Comparison of ENCODE assay signal across 18 mouse cellular contexts in genomic region chr9:9707766-9708165, GRCm38 (mm10).
DNase-seq lines count a peak whose midpoint lies in the region; ATAC-seq and TF ChIP-seq lines count a peak whose summit lies in the region.
"Had no signal": no experiment of that assay in that cellular context is flagged by ENCODE, and none has a peak within 500 bp of the region (broad histone marks: within the 10 kb centered on the region; RNA-seq: fewer than 3 reads in every experiment).

No protein-coding gene starts in this region.

- intact Hi-C loops in left cerebral cortex, postnatal 4 days (cut with DNase I): no loop called here

- H3K4me3 ChIP-seq in cerebellum, adult 2 months (replicated peaks; ENCODE audit: insufficient read depth, low read depth, low read length): no peak overlapping the region
- H3K4me3 ChIP-seq in hindbrain, embryonic 16.5 days (ENCODE audit: low read length): no peak overlapping the region
- H3K4me3 ChIP-seq in liver, embryonic 12.5 days: no peak overlapping the region
- H3K4me3 ChIP-seq: embryonic facial prominence, embryonic 13.5 days; heart, adult 2 months; left cerebral cortex, adult 2 months; limb, embryonic 10.5 days had no signal

- peak; percentile 13 to 33 for DNase-seq in cerebellum, postnatal 10 days
- DNase-seq in cerebellum, adult 2 months: no peak
- peak; percentile 64 for DNase-seq in left cerebral cortex, postnatal 4 days
- no peak for DNase-seq in left cerebral cortex, adult 11 months (ENCODE audit: low spot score)
- DNase-seq in brain, embryonic 14.5 days (ENCODE audit: low read depth): peak; percentile 89
- DNase-seq in c-Kit-positive CD71-positive TER-119-positive erythroid progenitor cells, embryonic 14.5 days (ENCODE audit: low spot score): no peak
- DNase-seq: adrenal gland, adult 2 months; cerebellum, adult 9-11 months; gastrocnemius, postnatal 25 days; heart, adult 2 months; lung, adult 18-20 months; lung, postnatal 36 days; thymus, postnatal 14 days had no signal

- no peaks in the 10 kb centered on the region for H3K4me1 ChIP-seq in cerebellum, adult 2 months (ENCODE audit: control insufficient read depth, insufficient read depth, low read length)
- H3K4me1 ChIP-seq in hindbrain, embryonic 16.5 days (ENCODE audit: control insufficient read depth, insufficient read depth, low read depth, low read length): no peaks in the 10 kb centered on the region
- H3K4me1 ChIP-seq in liver, embryonic 12.5 days: no peaks in the 10 kb centered on the region
- H3K4me1 ChIP-seq: embryonic facial prominence, embryonic 13.5 days; limb, embryonic 10.5 days had no signal

- H3K4me2 ChIP-seq in hindbrain, embryonic 16.5 days (ENCODE audit: low read length): no peak overlapping the region
- no peak overlapping the region for H3K4me2 ChIP-seq in liver, embryonic 12.5 days
- H3K4me2 ChIP-seq: embryonic facial prominence, embryonic 13.5 days had no signal

- H3K27me3 ChIP-seq in cerebellum, adult 2 months (ENCODE audit: control insufficient read depth, insufficient read depth, low read length): no peaks in the 10 kb centered on the region
- no peaks in the 10 kb centered on the region for H3K27me3 ChIP-seq in hindbrain, embryonic 16.5 days (replicated peaks; ENCODE audit: control insufficient read depth, insufficient read depth, low read length)
- no peaks in the 10 kb centered on the region for H3K27me3 ChIP-seq in liver, embryonic 12.5 days (replicated peaks)
- H3K27me3 ChIP-seq: embryonic facial prominence, embryonic 13.5 days had no signal

- TF ChIP-seq CTCF in cerebellum, adult 2 months (IDR thresholded peaks at IDR 0.05; ENCODE audit: borderline replicate concordance, insufficient read depth, low read depth, low read length): no peak
- TF ChIP-seq CTCF in brain, embryonic 14.5 days (IDR thresholded peaks at IDR 0.05; ENCODE audit: borderline replicate concordance, extremely low read depth, insufficient read depth, insufficient read length): no peak

- H3K27ac ChIP-seq in cerebellum, adult 2 months (ENCODE audit: insufficient read depth, low read length): no peak overlapping the region
- H3K27ac ChIP-seq in hindbrain, embryonic 16.5 days (ENCODE audit: low read depth, low read length): no peak overlapping the region
- no peak overlapping the region for H3K27ac ChIP-seq in liver, embryonic 12.5 days
- H3K27ac ChIP-seq: embryonic facial prominence, embryonic 13.5 days; heart, adult 2 months; left cerebral cortex, adult 2 months; limb, embryonic 10.5 days had no signal

- no peak for TF ChIP-seq POLR2A in cerebellum, adult 2 months (IDR thresholded peaks at IDR 0.05; ENCODE audit: borderline replicate concordance, insufficient read depth, low read length)
- TF ChIP-seq POLR2A in brain, embryonic 14.5 days (IDR thresholded peaks at IDR 0.05; ENCODE audit: borderline replicate concordance, extremely low read depth, insufficient read depth, insufficient read length, poor library complexity, severe bottlenecking): no peak

- ATAC-seq in hindbrain, embryonic 16.5 days: peak; percentile 87
- ATAC-seq in liver, embryonic 12.5 days: no peak

- H3K36me3 ChIP-seq in hindbrain, embryonic 16.5 days (ENCODE audit: control insufficient read depth, insufficient read depth, low read length): no peaks in the 10 kb centered on the region
- no peaks in the 10 kb centered on the region for H3K36me3 ChIP-seq in liver, embryonic 12.5 days
- H3K36me3 ChIP-seq: embryonic facial prominence, embryonic 13.5 days; limb, embryonic 10.5 days had no signal

- no peak overlapping the region for H3K9ac ChIP-seq in hindbrain, embryonic 16.5 days (ENCODE audit: low read depth, low read length)
- H3K9ac ChIP-seq in liver, embryonic 12.5 days: no peak overlapping the region
- H3K9ac ChIP-seq: embryonic facial prominence, embryonic 13.5 days had no signal

- no peaks in the 10 kb centered on the region for H3K9me3 ChIP-seq in hindbrain, embryonic 16.5 days (ENCODE audit: control insufficient read depth, low read length)
- H3K9me3 ChIP-seq in liver, embryonic 12.5 days (replicated peaks): no peaks in the 10 kb centered on the region
- H3K9me3 ChIP-seq: embryonic facial prominence, embryonic 13.5 days; limb, embryonic 10.5 days had no signal

Comparison
In these comparisons a context has a peak if more than half of its experiments do, and no peak if none do; other contexts are left out.
1. DNase-seq: peak in cerebellum, postnatal 10 days (2 of 2), left cerebral cortex, postnatal 4 days (single experiment) and brain, embryonic 14.5 days (single experiment); none in cerebellum, adult 2 months (0 of 2), left cerebral cortex, adult 11 months (single experiment) and c-Kit-positive CD71-positive TER-119-positive erythroid progenitor cells, embryonic 14.5 days (single experiment).